Mouse (Mus musculus) thymus, postnatal 0 days (tissue): ENCODE results near the gene E130114P18Rik. TPM values are rescaled to one million over a fixed set of nuclear protein-coding genes. Genes with fewer than 3 reads are reported as not detected.

Experiments
- DNase-seq: peaks from one replicate; pipeline ENCODE4 v3.0.0-alpha.2; 2015; ENCODE audit warnings: low spot score
- polyA plus RNA-seq: library from polyadenylated mRNA; unstranded; fragments of >200 nt; fragmentation: Nextera tagmentation; extraction: Ambion mirVana; gene quantifications from 2 replicates; pipeline ENCODE4 v1.2.1, GENCODE M21; 2015

Gene E130114P18Rik
- polyA plus RNA-seq, 1 experiment from 2014 or later = 0.79 TPM

DNA sequence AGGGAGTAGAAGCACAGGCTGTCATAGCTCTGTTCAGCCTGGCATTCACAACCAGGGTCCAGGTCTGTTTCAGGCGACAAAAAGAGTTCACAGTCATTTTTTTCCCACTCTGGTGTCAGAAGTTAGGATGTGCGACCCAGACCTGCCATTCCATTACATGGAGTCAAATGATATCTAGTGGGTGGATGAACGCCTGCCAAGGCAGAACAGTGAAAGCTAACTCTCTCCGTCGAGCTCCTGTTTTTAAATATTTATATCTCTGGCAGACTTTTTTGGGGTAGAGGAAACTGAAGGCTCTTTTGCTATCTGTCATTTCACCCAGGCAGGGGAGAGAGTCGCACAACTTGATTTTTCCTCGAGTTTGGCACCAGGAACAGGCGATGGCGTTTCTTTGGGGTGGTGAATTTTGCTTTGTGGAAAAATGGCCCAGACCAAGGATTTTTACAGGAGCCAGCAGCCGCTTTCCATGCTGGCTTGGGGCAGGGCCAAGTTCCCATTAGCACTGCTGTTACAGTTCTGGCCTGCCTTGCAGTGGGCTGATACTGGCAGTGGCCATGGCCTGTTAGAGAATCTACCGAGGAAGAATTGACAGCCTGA is 166.5 kb downstream of the E130114P18Rik start:
- DNase-seq = no peak

DNA sequence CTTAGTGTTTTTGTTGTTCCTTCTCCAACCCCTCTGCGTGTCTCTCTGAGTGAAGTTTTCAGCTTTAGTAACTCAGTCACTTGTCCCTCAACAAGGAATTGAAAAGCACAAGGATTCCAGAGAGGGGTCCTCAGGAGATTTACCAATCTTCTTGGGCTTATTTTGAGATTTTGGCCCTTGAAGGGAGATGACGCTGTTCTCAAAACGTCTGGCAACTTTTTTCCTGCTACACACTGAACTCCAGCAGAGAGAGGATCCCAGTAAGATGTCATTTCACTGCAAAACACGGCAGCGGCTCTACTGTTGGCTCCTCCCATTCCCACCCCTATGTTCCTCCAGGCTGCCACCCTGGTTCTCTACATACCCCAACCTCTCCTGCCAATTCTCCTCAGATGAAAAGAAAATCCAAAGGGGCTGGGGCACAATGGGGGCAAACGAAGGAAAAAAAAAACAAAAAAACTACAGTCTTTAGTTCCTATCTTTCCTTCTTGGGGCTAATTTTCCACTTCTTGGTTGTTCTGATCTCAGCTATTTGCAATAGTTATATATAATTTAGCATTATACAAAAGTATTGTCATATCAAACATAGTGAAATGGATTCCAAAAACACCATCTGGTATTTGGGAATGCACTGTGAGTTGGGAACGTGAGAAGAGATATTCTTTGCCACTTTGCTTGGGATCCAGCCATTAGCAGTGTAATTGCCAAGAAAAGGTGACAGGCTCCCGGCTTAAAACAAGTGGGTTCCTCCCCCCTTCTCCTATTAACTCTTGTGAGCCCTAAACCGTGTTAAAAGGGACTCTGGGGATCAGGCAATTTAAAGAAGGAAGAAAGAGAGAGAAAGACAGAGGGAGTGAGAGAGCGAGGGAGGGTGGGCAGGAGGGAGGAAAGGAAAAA is 167.8 kb downstream of the E130114P18Rik start:
- no peak for DNase-seq

DNA sequence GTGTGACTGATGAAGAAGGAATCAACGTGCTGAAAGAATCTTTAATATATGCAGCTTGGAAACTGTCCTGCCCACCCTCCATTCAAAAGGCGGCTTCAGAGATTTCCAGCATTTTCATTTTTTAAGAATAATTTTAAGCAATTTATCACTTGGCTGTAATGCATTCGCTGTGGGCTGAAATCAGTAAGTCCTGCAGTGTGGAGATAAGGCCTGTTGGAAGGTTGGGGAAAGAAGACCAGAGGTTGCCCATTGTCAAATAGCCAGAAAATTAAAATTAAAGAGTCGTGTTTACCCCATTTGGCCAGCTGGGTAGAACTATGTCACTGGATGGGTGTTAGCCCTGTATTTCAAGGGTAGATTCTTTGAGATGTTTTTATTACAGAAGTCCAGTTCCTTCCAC is 168.5 kb downstream of the E130114P18Rik start:
- DNase-seq = no peak

DNA sequence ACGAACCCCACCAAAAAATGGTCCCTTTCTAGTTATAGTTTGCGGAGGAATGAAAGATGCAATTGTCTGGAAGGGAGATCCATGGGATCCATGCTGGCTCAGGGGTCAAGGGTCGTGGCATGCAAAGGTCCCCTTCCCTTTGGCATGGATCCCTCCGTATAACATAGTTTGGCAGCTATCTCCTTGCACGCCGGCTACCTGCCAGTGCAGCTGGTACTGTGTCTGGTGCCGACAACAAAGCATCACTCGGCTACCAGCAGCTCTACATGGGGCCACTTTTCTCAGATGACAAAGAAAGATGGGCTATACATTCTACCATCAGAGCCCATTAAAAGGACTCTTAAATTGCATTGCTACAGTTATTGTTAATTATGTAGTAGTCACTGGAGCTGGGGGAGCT is 169.2 kb downstream of the E130114P18Rik start:
- no peak for DNase-seq

DNA sequence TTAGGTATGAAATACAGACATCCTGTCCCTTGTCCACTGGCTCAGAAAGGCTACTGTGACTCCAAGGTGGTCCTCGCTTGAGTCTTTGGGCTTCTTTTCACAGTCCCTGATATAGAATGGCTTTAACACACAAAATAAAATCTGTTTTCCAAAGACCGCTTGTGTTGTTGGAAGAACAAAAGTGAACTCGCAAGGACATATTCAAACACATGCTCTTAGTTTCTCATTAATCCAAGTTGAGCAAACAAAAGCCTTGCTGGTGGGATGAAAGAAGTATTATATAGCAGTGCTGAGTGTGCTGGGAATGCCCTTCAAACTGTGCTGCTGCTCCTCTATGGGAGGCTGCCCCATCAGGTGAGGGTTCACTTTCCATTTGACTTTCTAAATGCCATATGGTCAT is 169.7 kb downstream of the E130114P18Rik start:
- no peak for DNase-seq

DNA sequence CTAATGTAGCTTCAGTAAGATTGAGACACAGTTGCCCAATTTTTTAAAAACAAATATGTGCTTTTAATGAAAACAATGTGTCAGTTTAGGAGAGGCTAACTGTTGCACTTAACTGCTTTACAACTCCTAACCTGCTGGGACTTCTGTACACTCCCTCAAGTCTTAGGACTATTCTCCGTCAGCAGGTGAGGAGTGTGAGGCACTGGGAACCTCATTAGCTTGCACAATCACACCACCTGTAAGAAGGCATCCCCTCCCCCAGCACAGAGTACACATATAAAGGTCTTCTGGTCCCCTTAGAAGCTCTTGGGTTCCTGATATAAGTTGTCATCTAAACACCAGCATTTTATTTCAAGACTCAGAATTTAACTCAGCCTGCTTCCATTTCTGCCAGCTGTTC is 170.7 kb downstream of the E130114P18Rik start:
- no peak for DNase-seq

DNA sequence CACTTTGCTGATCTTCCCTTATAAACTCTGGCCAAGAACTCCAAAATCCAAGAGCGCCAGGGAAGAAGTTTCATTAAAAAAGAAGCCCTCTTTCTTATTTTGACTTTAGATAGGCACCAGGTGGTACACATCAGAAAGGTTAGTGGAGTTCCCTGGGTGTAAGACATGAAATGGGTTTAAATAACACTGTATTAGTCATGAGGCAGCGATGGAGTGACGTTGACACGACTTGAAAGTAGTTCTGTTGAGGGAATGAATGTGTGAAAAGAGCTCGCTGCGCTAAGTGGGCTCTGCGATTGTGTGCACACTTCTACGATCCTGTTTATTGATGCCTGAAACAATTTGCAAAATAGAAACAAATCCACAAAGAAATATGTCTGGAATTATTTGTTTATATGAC is 171.4 kb downstream of the E130114P18Rik start:
- no peak for DNase-seq

DNA sequence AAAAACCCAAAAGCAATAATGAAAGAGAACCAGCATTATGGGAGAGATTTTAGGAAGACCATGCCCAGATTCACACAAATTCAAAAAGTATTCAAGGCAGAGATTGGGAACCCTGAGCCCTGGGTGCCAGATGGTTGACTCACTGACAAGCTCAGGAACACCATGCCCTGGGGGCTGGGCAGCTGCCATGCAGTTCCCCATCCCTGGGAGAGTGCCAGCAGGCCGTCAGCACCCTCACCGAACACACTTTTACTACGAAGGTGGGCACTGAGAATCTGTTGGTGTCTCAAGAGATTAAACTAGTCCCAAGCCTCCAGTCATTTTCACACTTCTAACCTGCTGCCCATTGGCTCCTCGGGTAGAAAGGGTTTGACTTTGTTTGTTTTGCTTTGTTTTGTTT is 175.3 kb downstream of the E130114P18Rik start:
- no peak for DNase-seq

DNA sequence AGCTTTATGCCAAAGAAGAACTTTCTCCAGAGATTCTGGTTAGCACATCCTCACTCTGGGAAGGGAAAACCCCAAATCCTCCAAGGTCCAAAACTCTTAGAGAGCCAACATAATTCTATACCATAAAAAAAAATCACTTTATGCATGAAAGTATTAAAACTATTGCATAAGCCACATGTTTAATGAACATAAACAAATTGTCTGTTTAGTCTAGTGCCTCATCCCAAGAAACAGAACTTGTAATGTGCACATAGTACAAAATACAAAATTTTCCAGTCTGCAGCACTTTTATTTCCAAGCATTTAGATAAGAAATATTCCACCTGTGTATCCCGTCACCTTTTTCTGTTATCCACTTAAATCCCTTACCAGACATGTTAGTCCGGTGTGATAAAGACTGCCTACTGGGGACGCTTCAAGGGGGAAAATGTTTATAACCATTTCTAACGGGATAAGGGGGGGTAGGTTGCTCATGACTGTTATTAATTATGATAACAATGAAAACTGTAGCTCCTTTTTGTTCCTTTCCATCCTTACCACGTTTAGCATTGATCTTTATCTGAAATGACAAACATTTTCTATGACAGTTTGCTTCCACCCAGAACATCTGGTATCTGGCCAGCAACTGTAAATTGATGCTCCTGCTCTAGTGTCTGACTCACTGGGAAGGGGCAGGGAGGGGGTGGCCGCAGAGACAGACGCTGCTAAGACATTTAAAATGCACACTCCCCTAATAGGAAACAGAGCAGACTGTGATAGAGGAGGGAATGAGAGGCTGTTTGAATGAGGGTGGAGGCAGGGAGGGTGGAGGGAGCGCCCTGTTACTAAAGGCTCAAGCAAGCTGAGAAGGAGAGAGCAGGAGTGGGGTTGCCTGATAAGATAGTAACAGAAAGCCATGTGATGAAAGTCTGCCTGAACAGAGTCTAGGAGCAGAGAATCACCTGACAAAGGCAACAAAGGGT is 176.7 kb downstream of the E130114P18Rik start:
- no peak for DNase-seq

DNA sequence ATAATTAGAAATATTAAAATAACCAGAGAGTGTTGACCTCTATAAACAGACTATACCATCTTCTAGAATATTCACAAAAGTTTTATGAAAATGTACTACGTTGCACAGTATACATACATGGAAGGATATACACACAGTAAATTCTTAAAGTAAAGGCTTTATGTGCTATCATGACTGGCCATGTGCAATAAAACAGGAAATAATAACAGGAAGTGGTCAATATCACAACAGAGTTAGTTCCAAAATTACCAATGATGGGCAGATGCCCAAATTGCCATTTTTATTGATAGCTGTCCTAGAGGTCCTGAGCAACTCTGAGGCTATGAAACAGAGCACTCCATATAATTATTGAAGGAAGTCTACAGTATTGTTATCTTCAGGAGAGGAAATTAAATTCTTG is 180.4 kb downstream of the E130114P18Rik start:
- no peak for DNase-seq

DNA sequence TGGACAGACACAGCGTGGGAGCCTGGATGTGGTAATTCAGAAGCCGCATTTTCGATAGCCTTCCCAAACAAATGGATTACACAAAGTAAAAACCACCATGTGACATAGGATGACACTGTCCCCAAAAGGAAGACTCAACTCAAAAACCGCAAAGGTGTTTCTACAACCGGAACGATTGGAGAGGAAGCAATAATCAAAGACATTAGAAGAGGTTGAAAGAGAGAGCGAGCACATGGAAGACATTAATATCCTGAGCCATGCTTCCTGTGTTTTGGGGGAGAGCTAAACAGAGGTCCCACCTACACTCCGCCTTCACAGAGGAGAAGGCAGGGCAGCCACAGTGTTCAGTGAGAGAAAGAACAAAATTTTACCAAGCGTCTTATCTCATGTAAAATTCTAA is 181.5 kb downstream of the E130114P18Rik start:
- no peak for DNase-seq

DNA sequence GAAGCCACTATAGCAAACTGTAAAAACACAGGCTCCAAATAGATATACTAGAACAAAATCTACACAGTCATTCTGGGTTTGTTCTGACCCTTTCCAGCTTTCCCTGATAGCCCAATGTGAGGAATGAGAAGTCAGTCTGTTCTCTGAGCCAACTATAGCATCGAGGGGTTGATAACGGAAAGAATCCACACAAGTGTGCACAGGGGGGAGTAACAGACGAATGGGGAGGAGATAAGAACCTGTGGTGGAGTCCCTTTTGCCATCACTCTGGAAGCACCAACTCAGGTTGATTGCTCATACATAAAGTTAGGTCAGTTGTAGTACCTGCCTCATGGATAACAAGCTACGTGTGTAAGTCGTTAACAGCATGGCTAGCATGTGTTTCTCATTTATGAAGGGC is 184.0 kb downstream of the E130114P18Rik start:
- no peak for DNase-seq

DNA sequence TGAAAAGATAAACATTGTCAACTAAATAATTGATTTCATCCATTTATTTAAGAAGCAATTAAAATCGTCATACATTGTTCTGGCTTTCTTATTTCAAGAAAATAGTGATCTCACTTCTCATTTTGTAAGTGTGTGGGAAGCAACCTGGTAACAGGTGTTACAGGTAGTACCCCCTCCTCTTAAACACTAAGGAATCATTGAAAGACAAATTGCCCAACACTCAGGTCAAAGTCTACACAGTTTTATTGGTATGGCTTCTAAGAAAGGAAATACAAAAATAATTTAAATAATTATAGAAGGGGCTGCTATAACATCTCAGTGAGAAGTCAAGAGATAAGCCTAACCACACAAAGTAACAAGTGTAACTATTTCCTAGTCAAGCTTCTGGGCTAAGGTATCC is 188.1 kb downstream of the E130114P18Rik start:
- DNase-seq = no peak

DNA sequence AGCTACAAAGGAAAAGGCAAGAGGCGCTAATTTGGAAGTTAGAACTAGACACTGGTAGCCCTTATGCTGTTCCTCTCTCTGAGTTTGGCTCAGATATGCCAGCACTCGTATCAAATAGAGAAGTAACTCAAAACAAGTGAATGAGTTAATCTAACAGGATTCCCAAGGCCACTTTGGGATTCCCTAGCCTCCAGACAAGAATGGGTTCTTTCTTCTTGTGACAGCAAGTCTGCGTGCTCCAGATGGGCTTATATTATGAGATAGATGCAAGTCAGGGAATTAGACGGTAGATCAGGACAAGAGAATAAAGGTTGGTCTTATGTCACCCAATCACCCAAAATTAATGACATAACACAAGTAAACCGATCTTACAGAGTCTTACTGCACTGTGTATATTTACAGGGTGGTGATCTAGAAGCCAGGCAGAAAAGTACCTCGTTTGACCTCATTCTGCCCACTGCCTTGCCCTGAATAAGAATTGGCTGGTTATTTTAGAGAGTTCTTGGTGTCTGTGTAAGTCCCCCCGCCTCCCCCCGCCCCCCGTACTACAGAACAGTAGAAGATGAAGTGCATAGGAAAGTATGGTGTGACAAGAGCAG is 190.4 kb downstream of the E130114P18Rik start:
- DNase-seq = no peak

DNA sequence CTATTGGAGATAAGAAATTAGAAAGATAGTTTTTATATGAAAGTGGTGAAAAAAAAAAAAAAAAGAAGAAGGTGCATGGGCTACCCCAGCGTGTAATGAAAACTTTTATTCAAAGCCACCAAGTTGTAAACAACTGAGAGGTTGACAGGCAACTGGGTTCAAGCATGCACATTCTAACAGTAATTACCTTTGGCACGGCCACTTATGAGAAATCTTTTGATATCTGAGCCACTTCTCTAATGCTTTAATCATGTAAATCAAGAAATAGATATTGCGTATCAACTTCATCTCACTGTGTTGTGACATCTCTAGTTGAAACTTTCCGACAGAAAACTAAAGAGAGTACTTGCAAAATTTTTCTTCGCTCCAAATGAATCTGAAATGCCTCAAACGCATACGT is 192.7 kb downstream of the E130114P18Rik start:
- DNase-seq = no peak

DNA sequence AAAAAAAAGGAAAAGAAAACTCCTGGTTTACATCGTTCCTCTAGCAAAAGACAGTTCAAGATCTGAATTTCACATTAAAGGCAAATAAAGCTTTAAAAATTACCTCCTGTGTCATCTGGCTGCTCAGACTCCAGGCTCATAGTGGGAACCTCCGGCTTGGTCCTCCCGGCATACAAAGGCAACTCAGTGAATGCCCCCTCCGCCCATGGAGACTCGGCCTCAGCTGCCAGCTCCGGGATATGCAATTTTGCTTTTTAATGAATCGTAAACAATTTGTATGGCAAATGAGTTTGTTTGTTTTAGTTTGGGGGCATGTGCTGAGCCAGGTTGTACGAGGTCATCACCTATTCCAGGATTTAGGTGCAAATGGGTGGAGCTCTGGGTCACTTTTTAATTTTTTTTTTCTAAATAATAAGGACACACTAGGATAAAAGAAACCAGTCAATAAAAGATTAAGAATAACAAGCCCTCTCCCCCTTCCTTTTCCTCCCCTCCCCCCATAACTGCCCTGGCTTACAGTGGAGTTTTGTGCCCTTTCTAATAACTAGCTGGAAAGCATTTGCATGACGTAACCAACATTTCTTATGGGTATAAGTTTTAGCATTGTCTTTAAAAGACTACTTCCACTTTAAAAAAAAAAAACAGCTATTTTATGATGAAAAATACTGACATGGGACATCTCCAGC is 193.3 kb downstream of the E130114P18Rik start:
- DNase-seq = no peak

DNA sequence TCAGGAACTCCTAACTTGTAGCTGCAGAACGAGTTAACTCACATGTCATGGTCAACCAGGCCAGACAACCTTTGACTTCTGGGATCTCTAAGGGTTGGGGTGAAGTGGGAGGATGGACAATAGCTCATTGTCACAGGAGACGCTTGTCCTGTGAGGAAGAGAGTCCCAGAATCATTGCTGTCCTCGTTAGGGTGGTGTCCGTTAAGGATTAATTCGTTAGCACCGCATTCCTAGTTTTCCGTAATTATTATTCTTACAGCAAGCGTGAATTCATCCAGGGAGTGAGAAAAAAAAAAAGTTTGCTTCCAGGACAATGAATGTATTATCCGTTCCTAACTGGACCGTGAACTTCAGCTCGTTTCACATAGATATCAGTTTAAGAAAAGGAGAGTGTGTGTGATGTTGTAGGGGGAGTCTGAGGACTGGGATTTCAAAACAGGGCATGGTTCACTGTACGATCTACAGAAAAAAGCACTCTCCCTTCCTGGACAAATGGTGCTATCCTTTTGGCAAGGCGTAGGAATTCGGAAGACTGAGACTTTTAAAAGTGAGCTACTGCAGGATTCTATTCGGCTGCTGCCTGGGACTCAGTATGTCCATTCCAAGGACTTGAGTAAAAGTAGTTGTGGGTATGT is 195.0 kb downstream of the E130114P18Rik start:
- no peak for DNase-seq

DNA sequence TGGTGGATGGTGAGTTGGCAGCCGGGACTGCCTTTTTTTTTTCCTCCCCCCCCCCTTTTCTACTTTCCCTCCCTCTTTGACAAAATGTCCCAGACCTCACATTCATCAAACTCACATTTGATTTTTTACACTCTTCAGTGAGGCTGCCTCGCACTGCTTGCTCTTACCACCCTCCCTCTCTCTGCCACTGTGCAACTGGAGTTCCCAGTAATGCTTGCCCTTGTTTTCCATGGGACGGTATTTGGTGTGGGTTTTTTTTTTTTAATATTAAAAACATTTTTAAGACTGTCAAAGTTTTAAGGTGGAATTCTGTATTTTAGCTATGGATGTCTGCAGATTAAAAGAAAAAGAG is 195.8 kb downstream of the E130114P18Rik start:
- no peak for DNase-seq

DNA sequence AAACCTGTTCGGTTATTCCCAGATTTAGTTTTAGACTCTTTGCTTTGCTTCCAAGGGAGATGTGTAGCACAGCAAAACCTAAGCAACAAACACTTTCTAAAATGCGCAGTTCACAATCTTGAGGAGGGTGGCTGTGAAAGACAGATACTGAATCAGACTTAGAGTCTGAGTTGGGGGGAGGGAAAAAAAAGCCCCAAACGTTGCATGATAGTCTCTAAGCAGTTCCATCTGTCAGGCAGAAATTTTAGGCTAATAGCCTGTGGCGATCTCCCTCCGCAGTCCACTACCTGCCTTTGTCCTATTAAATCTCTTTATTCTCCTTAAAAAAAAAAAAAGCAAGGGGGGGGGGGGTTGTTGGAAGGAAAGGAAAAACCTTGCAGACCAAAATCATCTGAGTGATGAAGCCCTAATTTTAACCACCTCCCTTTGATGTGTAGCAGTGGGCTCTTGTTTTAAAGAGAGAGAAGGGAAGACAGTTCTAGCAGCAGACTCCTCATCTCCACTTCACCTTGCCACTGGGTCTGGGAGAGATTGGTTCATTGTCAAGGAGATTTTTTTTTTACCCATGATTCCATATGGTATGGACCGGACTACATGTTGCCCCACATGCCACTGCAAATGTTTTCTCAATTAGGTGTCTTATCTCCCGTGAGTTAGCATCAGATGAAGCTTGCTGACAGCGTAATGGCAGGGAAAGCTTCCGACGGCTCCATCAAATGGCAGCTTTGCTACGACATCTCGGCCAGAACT is 196.4 kb downstream of the E130114P18Rik start:
- no peak for DNase-seq

DNA sequence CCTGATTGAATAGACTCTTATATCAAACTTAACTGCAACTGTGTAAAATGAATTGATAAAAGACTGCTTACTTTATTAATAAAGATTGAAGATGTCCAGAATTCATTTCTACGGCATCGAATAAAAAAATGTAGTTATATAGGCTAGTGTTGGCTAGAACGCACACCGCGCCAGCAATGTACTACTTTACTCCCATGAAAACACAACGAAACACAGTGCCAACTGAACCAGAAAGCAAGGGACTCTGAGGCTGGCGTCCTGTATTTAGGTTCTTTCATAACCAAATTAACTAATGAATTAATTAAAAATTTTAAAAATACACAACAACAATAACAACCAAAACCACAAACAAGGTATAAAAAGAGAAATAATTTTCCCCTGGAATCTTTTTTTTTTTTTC is 197.0 kb downstream of the E130114P18Rik start:
- DNase-seq = no peak
